Mouse (Mus musculus) limb, embryonic 13.5 days (tissue): Measurements from ENCODE around the gene Olfr887. TPM values are rescaled to one million over a fixed set of nuclear protein-coding genes. Genes with fewer than 3 reads are reported as not detected.

Experiments
- ATAC-seq: fragments of 200-750 bp; cut with Nextera tagmentation; 2 replicates; pipeline ENCODE4 v1.8.0; 2017; ENCODE audit warnings: low read depth, moderate number of reproducible peaks, moderate TSS enrichment; ENCODE audit not compliant: low FRiP score
- H3K27ac ChIP-seq: fragments of 300-500 bp; sonication (generic); 2 replicates; pipeline ENCODE4 v1.5.1; 2015; ENCODE audit warnings: inconsistent platforms, mild to moderate bottlenecking, moderate library complexity
- H3K27me3 ChIP-seq: fragments of 300-500 bp; sonication (generic); 2 replicates; pipeline ENCODE4 v1.6.1; 2015; ENCODE audit warnings: mild to moderate bottlenecking, inconsistent platforms
- H3K36me3 ChIP-seq: fragments of 300-500 bp; sonication (generic); 2 replicates; pipeline ENCODE4 v1.6.1; 2015; ENCODE audit warnings: inconsistent platforms, mild to moderate bottlenecking, moderate library complexity
- H3K4me1 ChIP-seq: fragments of 300-500 bp; sonication (generic); 2 replicates; pipeline ENCODE4 v1.6.1; 2015; ENCODE audit warnings: inconsistent platforms
- H3K4me2 ChIP-seq: fragments of 300-500 bp; sonication (generic); replicated peaks from 2 replicates; pipeline ENCODE4 v1.6.1; 2015; ENCODE audit warnings: inconsistent platforms, mild to moderate bottlenecking, moderate library complexity
- H3K4me3 ChIP-seq: fragments of 300-500 bp; sonication (generic); 2 replicates; pipeline ENCODE4 v1.5.1; 2015; ENCODE audit warnings: moderate library complexity, mild to moderate bottlenecking, inconsistent platforms
- H3K9ac ChIP-seq: fragments of 300-500 bp; sonication (generic); 2 replicates; pipeline ENCODE4 v1.6.1; 2015; ENCODE audit warnings: mild to moderate bottlenecking, inconsistent platforms
- H3K9me3 ChIP-seq: fragments of 300-500 bp; sonication (generic); 2 replicates; pipeline ENCODE4 v1.6.1; 2016; ENCODE audit warnings: inconsistent platforms
- WGBS: fragments of 180-500 bp; shearing (Covaris S2); methylation state at CpG from one replicate; pipeline ENCODE4 v1.1.7; 2015; 5-methylcytosine and 5-hydroxymethylcytosine counted together
- polyA plus RNA-seq: library from polyadenylated mRNA; unstranded; fragments of >200 nt; fragmentation: Nextera tagmentation; extraction: Ambion mirVana; gene quantifications from 2 replicates; pipeline ENCODE4 v1.2.1, GENCODE M21; 2015

Gene Olfr887
- polyA plus RNA-seq, result not detected in 2 replicates

GRCm38 (mm10) chr9:38083772-38084171 lies at the start of gene Olfr887:
Olfr887 (plus strand) TSS chr9:38084072.
- Histone ChIP-seq H3K9ac (no peak within 1 kb of the TSS), H3K4me1 (no peaks in the 10 kb centered on the region), H3K9me3 (no peaks in the 10 kb centered on the region), H3K27me3 (no peaks in the 10 kb centered on the region), H3K4me3 (no peak within 1 kb of the TSS), H3K27ac (no peak within 1 kb of the TSS), H3K4me2 (no peak within 1 kb of the TSS), H3K36me3 (no peaks in the 10 kb centered on the region)
- no peak for ATAC-seq
- 52% methylated on average over 1 of the region's 1 CpGs for WGBS

DNA sequence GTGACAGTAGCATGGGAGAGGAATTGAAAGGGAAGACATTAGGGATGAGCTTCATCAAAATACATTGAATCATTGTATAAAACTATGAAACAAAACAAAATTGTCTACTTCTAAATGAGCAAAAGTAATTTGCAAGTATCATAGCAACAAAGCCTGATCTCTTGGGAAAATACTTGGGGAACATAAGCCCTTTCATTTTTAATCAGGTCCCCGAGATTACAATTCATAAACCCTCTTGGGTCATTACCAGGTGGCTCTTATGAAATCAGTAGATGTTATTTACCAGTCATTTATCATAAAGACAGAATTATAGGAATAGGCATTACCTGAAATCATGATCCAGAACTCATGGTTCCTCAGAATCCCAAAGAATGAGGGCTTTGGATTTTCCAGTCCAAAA lies 37.6 kb upstream of the Olfr887 start, which contains the start of gene Olfr884:
Olfr884 (plus strand) TSS at position 301 of the 400 bp plus-strand sequence.
- H3K27ac ChIP-seq, result no peak within 1 kb of the TSS
- H3K36me3 ChIP-seq, result no peaks in the 10 kb centered on the region
- no peak for ATAC-seq
- H3K27me3 ChIP-seq, result no peaks in the 10 kb centered on the region
- H3K9ac ChIP-seq, result no peak within 1 kb of the TSS
- no peaks in the 10 kb centered on the region for H3K9me3 ChIP-seq
- H3K4me1 ChIP-seq, result no peaks in the 10 kb centered on the region
- WGBS, result 65% methylated on average over 1 of the region's 1 CpGs
- H3K4me3 ChIP-seq, result no peak within 1 kb of the TSS
- H3K4me2 ChIP-seq, result no peak within 1 kb of the TSS

DNA sequence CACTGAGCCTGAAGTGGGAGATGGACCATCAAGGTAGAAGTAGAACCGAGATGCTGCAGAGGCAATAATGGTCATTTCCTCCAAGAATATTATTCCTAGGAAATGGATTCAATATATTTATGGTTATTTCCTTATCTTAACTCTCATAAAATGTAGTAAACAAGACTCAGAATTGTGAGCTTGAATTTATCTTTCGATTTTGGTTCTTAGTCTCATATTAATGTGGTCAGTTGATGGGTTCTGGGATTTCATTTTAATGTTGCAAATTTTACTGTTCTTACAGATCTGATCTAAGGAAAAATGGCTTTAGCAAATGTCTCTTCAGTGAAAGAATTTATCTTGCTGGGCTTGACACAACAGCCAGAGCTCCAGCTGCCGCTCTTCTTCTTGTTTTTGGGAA lies 22.9 kb upstream of the Olfr887 start, which contains the start of gene Olfr885:
Olfr885 (plus strand) TSS at position 301 of the 400 bp plus-strand sequence.
- Histone ChIP-seq H3K9ac (no peak within 1 kb of the TSS), H3K27ac (no peak within 1 kb of the TSS), H3K4me3 (no peak within 1 kb of the TSS), H3K4me1 (no peaks in the 10 kb centered on the region), H3K9me3 (no peaks in the 10 kb centered on the region), H3K4me2 (no peak within 1 kb of the TSS), H3K27me3 (no peaks in the 10 kb centered on the region), H3K36me3 (no peaks in the 10 kb centered on the region)
- ATAC-seq, result no peak
- 90% methylated on average over 3 of the region's 3 CpGs for WGBS

- H3K4me2 ChIP-seq, result no peak within 1 kb of the TSS
- H3K36me3 ChIP-seq, result no peaks in the 10 kb centered on the region
- WGBS, result 78% methylated on average over 1 of the region's 1 CpGs
- no peak within 1 kb of the TSS for H3K27ac ChIP-seq
- H3K27me3 ChIP-seq, result no peaks in the 10 kb centered on the region
- no peak within 1 kb of the TSS for H3K4me3 ChIP-seq
- H3K9ac ChIP-seq, result no peak within 1 kb of the TSS
- ATAC-seq, result no peak
- H3K9me3 ChIP-seq, result no peaks in the 10 kb centered on the region
- no peaks in the 10 kb centered on the region for H3K4me1 ChIP-seq
Observed at GRCm38 (mm10) chr9:38107828-38108227, 24.0 kb downstream of the Olfr887 start, which contains the start of gene Olfr888. Olfr888 (plus strand) TSS chr9:38108128.

DNA sequence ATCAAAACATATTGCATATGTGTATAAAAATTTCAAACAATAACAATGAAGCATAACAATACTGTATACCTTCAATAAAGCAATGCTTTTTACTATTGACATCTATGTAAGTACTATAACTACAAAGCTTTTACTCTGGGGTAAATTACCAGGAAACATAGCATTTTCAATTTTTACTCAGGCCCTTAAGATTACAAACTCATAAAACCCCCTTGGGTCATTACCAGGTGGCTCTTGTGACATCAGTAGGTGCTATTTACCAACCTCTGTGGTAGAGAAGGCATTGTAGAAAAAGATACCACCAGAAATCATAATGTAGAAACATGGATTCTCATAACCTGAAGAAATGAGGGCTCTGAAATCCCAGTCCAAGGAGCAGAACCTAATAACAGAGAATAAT lies 31.0 kb downstream of the Olfr887 start, which contains the start of gene Olfr889:
Olfr889 (plus strand) TSS at position 301 of the 400 bp plus-strand sequence.
- Histone ChIP-seq H3K4me3 (no peak within 1 kb of the TSS), H3K9ac (no peak within 1 kb of the TSS), H3K27ac (no peak within 1 kb of the TSS), H3K4me2 (no peak within 1 kb of the TSS), H3K27me3 (no peaks in the 10 kb centered on the region), H3K36me3 (no peaks in the 10 kb centered on the region), H3K9me3 (no peaks in the 10 kb centered on the region), H3K4me1 (no peaks in the 10 kb centered on the region)
- no peak for ATAC-seq

Other genes with a start within 250 kb of the Olfr887 start
- not detected in 2 replicates for gene Olfr877, start 229.8 kb upstream of the Olfr887 start, polyA plus RNA-seq
- not detected in 2 replicates for gene Olfr145, start 187.3 kb upstream of the Olfr887 start, polyA plus RNA-seq
- gene Olfr878, start 166.2 kb upstream of the Olfr887 start, polyA plus RNA-seq, result not detected in 2 replicates
- not detected in 2 replicates for gene Olfr881, start 92.2 kb upstream of the Olfr887 start, polyA plus RNA-seq
- gene Olfr883, start 58.3 kb upstream of the Olfr887 start, polyA plus RNA-seq, result not detected in 2 replicates
- not detected in 2 replicates for gene Olfr884, start 37.5 kb upstream of the Olfr887 start, polyA plus RNA-seq
- gene Olfr885, start 22.8 kb upstream of the Olfr887 start, polyA plus RNA-seq, result not detected in 2 replicates
- not detected in 2 replicates for gene Olfr888, start 24.1 kb downstream of the Olfr887 start, polyA plus RNA-seq
- gene Olfr889, start 31.1 kb downstream of the Olfr887 start, polyA plus RNA-seq, result 0.04 and 0.06 TPM in 2 replicates
- gene Olfr890, start 58.4 kb downstream of the Olfr887 start, polyA plus RNA-seq, result not detected in 2 replicates
- not detected in 2 replicates for gene Olfr891, start 96.7 kb downstream of the Olfr887 start, polyA plus RNA-seq
- gene Olfr893, start 124.3 kb downstream of the Olfr887 start, polyA plus RNA-seq, result not detected in 2 replicates
- not detected in 2 replicates for gene Olfr894, start 134.0 kb downstream of the Olfr887 start, polyA plus RNA-seq
- not detected in 2 replicates for gene Olfr143, start 168.7 kb downstream of the Olfr887 start, polyA plus RNA-seq
- not detected in 2 replicates for gene Olfr895, start 183.8 kb downstream of the Olfr887 start, polyA plus RNA-seq
- not detected in 2 replicates for gene Olfr896-ps1, start 207.0 kb downstream of the Olfr887 start, polyA plus RNA-seq
- not detected in 2 replicates for gene Olfr25, start 245.0 kb downstream of the Olfr887 start, polyA plus RNA-seq